Mouse (Mus musculus): ENCODE data around the gene Strbp.

Gene Strbp

DNA sequence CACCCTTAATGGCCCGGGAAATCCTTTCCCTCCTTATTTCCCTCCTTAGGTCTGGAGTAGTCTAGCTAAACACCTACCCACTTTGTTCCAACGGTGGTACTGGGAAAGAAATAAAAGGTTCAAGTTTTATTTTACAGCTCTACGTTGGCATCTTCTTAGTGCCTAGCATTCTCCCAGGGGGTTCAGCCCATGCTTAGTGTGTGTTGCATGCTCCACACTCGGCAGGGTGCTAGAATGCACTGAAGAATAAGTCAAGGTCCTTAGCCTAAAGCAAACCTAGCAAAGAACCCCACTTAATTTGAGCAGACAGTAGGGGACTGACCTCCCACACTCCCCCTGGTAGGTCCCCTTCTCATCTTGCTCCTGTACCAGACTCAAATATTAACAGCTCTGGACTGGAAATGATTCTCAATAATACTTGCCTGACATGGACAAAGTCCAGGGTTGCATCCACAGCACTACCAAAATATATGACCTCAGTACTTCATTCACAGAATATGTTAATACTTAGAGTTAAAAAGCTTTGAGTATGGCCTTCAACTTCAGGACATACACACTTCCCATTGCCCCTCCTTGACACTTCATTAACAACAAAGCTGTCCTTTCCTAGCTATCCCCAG, 592 bp upstream of the Strbp start:
- no peak for DNase-seq (ENCODE audit: extremely low read depth, insufficient read length, low spot score)

DNA sequence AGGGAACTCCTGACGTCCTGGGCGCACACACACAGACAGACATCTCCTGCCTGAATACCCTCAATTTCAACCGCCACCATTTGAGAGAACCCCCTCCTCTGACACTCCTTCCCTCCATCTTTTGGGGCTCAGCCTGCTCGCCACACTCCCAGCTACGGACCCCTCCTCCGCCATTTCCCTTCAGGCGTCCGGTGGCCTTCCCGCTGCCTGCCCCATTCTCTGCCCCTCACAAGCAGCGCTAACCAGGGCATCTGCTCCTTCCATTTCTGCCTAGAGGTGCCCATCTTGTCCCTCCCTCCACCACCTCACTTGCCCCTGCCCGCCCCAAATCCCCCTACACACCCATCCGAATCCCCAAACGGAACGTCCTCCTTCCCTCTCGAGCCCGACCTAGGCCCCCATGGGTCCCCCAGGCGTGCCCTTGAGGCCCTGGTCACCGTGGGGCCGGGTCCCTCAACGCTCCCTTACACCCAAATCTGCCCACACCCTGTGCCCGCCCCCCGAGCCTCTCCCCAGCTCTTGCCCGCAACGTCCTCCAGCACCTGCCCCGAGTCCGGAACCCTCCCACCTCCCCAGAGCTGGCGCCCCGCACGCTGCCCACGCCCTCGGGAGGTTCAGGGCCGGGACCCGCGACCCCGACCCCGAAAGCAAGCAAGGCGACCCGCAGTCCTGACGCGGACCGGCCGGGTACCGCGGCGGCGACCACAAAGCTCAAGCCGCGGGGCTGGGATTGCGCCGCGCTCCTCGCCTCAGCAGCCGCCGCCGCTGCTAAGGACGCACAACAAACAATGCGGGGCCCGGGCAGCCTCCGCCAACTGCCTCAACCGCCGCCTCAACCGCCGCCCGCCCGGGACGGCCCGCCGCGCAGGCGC, 1.1 kb downstream of the Strbp start:
- peak; percentile 45 for DNase-seq (ENCODE audit: extremely low read depth, insufficient read length, low spot score)

DNA sequence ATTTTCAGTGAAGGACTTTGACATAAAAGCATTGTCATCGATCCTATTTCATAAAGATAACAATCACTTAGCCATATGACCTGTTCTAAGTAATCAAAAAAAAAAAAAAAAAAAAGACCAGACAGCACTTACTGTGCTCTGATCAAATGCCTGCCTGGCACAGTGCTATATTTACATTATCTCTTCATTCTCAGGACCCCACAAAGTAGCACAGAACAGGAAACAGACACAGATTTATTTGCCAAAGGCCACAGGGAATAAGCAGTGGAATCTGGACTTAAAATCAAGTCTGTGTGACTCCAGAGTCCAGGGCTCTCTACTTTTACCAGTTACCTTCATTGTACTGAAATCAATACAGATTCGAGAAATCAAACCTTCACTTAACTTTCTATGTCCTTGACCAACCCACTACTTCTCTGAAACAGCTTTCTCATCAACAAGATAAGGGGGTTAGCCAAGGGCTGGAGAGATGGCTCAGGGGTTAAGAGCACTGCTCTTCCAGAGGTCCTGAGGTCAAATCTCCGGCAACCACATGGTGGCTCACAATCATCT, 14.5 kb downstream of the Strbp start:
- no peak for DNase-seq (ENCODE audit: extremely low read depth, insufficient read length, low spot score)

DNA sequence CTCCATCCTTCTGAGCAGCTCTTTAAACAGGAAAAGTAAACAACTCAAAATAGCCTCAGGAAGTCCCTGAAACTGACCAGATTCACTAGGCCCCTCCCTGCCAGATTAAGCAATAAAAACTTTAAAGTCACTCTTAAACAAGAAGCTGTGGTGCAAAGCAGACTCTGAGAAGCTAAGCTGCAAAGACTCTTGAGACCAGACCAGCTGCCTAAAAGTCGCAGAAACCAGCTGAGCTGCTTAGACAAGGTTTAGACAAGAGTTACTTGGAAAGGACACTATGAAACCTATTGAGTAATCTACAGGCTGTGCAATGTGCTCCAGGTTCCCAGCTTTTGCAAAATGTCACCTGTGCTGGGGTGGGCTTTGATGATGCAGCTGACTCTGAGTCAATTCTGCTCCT, 16.6 kb downstream of the Strbp start:
- no peak for DNase-seq (ENCODE audit: extremely low read depth, insufficient read length, low spot score)

DNA sequence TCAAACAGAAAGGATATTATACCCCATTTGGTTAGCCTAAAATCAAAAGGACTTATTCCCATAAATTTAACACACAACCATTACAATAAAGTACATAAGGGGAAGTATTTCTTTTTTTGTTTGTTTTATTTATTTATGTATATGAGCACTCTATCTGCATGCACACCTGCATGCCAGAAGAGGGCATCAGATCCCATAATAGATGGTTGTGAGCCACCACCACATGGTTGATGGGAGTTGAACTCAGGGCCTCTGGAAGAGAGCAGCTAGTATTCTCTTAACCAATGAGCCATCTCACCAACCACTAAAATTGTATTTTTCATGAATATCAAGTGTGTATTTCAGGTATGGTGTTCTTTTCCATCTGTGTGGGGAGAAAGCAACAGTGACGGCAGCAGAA, 18.8 kb downstream of the Strbp start:
- no peak for DNase-seq (ENCODE audit: extremely low read depth, insufficient read length, low spot score)

DNA sequence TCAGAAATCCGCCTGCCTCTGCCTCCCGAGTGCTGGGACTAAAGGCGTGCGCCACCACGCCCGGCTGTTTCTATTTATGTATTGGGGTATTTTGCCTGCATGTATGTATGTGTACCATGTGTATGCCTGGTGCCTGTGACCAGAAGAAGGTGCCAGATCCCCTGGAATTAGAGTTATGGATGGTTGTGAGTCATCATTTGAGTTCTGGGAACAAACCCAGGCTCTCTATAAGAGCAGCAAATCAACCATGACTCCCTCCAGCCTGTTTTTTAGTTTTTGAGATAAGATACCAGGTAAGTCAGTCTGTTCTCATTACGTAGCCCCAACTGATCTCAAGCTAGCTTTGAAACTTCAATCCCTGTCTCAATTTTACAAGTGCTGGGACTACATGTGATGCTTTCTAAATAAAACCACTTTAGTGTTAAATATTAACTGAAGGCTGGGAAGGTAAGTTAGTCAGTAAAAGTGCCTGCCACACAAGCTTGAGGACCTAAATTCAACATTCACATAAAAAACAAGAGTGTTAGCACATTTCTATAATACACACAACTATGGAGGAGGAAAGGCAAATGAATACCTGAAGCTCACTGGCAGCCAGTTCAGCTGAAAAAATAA, 21.4 kb downstream of the Strbp start:
- DNase-seq (ENCODE audit: extremely low read depth, insufficient read length, low spot score) = no peak

DNA sequence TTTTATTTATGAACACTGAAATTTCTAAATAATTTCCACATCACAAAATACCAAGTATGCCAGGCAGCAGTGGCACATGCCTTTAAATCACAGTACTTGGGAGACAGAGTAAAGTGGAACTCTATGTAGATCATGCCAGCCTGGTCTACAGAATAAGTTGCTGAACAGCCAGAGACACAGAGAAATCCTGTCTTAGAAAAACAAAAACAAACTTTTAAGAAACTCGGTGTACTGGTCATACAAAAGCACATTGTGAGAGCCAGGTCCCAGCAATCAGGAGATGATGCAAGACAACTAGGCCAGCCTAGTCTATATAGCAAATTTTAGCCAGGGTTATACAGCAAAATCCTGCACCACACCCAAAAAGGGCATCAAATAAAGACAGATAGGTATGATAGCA, 52.6 kb downstream of the Strbp start:
- no peak for DNase-seq (ENCODE audit: extremely low read depth, insufficient read length, low spot score)

DNA sequence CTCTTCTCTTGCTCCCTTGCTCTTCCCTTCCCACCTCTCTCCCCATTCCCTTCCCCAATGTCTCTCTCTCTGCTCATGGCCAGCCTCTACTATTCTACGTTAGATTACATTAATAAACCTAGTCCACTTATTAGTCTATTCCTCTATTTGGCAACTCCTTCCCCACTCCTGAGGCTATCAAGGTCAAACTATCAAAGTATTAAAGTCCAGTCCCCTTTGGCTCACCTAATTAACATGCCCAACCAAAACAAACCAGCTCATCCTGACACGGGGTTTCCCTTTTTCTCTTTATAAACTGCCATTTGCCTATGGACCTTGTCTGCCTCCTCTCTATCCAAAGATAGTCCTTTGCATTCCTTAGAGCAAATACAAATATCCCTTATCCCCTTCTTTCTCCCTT, 54.1 kb downstream of the Strbp start:
- DNase-seq (ENCODE audit: extremely low read depth, insufficient read length, low spot score) = no peak

DNA sequence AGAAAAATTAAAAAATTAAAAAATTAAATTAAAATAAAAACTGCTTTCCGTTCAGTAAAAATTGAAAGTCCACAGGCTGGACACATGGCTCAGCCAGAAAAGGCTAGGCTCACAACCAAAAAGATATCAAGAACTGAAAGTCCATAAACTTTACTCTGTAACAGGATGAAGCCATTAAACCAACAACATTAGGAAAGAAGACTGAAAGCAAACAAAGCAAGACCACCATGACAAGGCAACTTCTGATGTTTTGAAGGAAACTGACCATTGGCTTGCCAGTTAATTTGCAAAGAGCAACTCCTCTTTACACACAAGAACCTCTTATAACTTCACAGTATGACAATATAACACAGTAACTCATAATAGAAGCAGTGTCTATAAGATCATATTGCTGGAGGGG, 54.7 kb downstream of the Strbp start:
- no peak for DNase-seq (ENCODE audit: extremely low read depth, insufficient read length, low spot score)

DNA sequence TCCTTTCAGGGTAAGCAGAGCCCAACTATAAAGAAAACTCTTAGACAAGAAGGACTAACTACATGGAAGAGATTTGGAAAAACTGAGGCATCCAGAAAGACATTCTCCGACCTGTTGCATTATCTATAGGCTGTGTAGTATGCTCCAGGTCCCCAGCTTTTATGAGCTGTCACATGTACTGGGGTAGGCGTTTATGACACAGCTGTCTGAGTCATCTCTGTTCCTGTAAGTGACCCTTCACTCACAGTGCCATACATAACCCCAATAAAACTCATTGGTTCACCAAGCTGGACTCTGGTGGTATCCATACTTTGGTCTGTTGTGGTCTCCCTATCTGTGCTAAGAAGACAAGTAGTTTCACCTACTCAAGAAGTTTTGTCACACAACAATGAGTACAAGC, 80.3 kb downstream of the Strbp start:
- no peak for DNase-seq (ENCODE audit: extremely low read depth, insufficient read length, low spot score)

DNA sequence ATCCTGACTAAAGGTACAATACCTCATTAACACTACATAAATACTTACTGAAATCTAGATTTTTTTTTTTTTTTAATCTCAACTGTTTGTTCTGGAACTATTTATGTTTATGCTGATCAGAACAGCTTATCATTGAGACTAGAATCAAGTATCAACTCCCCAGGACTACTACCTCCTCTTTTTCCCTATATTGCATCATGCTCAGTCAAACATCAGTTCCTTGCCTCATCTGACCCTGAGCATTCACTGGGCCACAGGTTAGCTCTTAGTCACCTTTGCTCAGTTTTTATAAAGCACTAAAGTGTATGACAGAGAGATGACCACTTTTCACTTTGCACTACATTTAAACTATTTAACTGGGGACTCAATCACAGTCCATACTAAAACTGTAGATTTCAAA, 115.7 kb downstream of the Strbp start:
- no peak for DNase-seq (ENCODE audit: extremely low read depth, insufficient read length, low spot score)

DNA sequence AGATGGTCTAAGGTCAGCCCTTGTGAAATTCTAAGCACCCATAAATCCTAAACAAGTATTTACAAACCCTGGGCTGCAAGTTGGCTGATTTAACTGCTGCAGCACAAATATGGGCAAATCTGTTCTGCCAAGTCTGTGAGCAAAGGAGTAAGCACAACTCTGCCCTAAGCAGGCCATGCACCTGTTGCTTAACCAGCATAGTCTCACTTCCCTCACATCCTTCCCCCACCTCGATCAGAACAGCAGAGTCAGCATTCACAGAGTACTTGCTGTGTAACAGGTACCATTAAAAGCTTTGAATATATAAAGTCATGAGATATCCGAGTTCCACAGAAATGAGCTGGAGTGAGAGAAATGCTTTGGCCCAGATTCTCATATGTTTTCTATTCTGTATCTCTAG, 125.5 kb downstream of the Strbp start:
- DNase-seq (ENCODE audit: extremely low read depth, insufficient read length, low spot score) = no peak

DNA sequence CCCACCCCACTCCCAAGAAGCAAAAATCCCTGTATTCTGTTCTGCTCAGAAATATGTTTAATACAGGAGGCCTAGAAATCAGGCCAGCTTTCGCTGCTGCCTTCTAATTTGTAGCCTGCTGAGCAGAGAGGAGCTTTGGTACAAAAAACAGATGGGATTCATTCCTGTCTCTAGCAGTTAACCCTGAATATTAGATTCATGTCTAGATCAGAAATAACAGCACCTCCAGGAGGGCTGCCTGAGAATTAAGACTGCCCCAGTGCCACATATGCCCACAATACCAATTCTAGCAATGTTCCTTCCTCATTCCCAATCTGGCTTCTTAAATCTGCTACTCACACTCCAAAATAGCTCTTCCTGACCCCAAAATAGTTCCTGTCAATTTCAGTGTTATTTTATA, 127.0 kb downstream of the Strbp start:
- DNase-seq (ENCODE audit: extremely low read depth, insufficient read length, low spot score) = no peak

DNA sequence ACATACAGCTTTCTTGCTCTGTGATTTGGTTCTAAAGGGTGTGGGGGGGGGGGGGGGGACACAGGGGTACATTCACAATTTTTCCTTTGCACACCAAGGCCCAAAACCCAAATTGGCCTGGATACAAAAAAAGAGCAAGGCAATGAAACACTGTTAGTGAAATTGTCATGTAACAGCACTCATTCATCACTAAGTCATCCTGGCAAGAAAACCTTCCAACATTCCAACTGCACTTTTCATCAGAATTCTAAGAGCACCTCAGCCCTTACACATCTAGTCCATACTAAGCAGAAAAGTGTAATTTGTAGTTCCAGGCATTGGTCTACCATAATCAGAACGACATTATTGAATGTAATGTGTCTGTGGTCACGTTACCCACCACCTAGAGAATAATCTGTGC, 131.5 kb downstream of the Strbp start:
- no peak for DNase-seq (ENCODE audit: extremely low read depth, insufficient read length, low spot score)

DNA sequence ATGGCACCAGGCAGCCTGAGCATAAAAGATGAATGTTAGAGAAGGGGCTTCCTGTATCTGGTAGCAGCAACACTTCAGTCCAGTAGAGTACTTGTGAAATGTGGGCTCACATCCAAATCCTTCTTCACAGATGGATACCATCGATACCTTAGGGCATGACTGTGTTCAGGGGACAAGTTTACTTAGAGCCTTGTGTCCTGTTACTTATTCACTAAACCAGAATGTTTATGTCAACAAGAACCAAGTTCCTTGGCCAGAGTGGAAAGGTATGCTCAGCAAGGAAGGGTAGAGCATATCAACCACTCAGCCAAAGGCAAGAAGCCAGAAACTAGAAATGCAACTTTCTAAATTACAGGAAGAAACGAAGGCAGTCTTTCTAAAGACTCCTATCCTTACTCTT, 133.0 kb downstream of the Strbp start:
- no peak for DNase-seq (ENCODE audit: extremely low read depth, insufficient read length, low spot score)

DNA sequence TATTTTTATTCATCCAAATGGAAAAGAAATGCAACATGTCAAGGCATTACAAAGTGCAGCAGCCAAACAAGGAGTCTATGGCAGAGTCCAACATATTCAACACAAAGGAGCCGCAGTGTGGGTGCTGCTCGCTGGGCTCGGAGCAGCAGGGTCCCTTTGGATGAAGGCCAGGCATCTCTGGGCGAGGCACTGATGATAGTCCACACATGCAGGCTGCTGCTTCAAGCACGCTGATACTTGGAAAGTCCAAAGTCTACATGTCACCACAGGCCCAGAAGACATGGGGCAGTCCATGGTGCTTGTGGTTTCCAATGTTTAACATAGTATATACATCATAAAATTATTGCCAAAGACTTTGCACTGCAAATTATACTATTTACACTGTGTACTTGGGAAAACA, 133.8 kb downstream of the Strbp start:
- no peak for DNase-seq (ENCODE audit: extremely low read depth, insufficient read length, low spot score)

DNA sequence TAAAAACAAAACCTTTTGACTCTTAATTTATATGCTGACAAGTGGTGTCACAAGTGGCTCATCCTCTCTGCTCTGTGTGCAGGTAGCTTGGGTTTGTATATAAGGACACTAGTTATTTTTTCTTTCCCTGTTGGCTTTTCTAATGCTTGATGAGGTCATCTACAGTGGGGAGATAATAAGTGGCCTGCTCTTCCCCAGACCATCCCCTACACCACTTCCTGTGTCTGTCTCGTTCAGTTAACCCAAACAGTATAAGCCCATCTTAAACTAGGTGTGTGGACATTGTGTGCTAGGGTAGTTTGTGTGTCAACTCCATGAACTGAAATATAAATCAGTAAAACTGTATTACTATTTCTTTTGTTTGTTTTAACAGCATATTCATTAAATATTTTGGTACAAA, 137.6 kb downstream of the Strbp start:
- DNase-seq (ENCODE audit: extremely low read depth, insufficient read length, low spot score) = no peak

DNA sequence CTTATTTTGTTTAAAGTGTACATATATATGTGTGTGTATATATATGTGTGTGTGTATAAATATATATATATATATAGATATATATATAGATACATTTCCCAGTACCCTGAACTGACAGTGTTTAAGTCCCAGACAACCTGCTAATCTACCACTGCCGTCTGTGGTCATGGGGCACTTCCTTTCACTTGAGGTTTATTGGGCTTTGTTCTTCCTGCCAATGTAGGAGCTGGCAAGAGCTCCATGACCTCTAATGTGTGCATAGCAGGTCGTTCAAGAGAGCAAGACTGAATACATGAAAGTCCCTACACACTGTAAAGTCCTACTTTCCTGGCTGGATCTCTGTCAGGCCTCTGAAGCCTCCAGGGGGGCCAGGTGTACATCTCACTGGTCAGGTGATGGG, 138.1 kb downstream of the Strbp start:
- DNase-seq (ENCODE audit: extremely low read depth, insufficient read length, low spot score) = no peak

DNA sequence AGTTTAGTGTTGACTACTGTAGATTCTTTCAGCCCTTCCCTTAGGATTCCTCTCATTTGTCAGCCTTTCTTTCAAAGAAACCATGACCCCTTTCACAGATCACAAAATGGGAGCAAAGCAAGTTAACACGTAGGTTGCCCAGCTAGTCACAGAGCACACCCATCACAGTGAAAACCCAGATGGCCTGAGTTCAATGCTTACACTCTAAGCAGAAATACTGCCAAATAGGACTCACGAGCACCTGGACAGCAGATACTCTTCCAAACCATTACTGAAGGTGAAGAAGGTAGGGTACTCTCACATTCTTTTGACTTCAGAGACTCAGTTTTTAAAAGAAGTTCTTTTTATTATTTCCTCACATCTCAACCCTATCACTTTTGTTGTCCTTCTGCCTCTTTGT, 147.3 kb downstream of the Strbp start:
- DNase-seq (ENCODE audit: extremely low read depth, insufficient read length, low spot score) = no peak

DNA sequence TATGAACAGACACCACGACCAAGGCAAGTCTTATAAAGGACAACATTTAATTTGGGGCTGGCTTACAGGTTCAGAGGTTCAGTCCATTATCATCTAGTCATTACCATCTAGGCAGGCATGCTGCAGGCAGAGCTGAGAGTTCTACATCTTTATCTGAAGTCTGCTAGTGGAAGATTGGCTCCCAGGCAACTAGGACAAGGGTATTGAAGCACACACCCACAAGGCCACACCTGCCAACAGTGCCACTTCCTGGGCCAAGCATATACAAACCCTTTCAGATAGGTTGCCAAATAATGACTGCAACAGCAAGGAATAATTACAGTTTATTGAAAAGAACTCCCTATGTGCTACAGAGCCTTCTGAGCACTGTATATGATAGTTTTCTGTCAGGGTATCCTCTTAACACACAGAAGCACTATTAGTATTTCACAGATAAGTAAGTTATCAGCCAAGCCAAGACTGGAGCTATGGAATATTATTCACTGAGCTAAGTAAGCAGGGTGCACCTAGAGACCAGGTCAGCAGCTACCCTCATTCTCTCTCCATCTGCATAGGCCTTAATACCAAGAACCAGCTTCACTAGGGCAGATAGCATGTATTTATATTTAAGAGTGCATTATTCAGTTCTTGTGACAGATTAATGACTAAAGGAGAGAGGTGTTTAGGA, 154.2 kb downstream of the Strbp start:
- DNase-seq (ENCODE audit: extremely low read depth, insufficient read length, low spot score) = no peak

DNA sequence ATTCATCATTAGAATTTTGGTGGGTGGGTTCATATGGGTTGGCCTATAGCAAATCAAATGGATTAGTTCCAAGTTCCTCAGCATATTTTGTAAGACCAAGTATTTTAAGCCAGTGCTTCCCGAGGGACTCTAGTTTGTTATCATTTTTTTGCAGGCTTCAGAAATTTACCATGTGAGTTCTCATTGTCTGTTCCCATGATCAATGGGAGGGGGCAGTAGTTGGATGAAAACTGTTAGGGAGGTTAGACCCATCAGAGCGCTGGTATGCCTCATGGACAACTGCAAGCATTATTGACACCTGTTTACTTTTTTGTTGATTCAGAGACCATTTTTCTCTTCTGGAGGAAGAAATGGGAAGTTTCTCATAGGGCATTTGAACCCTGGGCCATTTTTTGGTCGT, 172.0 kb downstream of the Strbp start:
- no peak for DNase-seq (ENCODE audit: extremely low read depth, insufficient read length, low spot score)

Data from 3134 (cell line).